Mouse (Mus musculus): ENCODE results near the gene Ppp4r3a. TPM values are rescaled to one million over a fixed set of nuclear protein-coding genes. Genes with fewer than 3 reads are reported as not detected.

Ppp4r3a gene
- polyA plus RNA-seq, 1 experiment, result 12.7 TPM

- no peaks in the 10 kb centered on the region for H3K36me3 ChIP-seq (ENCODE audit: control insufficient read depth, insufficient read depth)
- peaks cover 3% of the 10 kb centered on the region for H3K79me3 ChIP-seq (ENCODE audit: low read depth)
- peaks cover 42% of the 10 kb centered on the region for H3K79me2 ChIP-seq (ENCODE audit: control insufficient read depth, insufficient read depth)
- H3K27me3 ChIP-seq (ENCODE audit: control insufficient read depth, insufficient read depth, insufficient read length), result no peaks in the 10 kb centered on the region
- no peak overlapping the region for H3K4me3 ChIP-seq (ENCODE audit: insufficient read depth, poor library complexity, severe bottlenecking)
- no peak for TF ChIP-seq FOSL1 (IDR thresholded peaks at IDR 0.05; ENCODE audit: insufficient read depth, low read length, poor library complexity, severe bottlenecking)
- no peak for TF ChIP-seq CTCF (IDR thresholded peaks at IDR 0.05; ENCODE audit: control insufficient read depth, insufficient read depth, insufficient read length)
- TF ChIP-seq MYOG (IDR thresholded peaks at IDR 0.05; ENCODE audit: control insufficient read depth, extremely low read depth, insufficient read length), result no peak
- H3ac ChIP-seq (ENCODE audit: control insufficient read depth, insufficient read length, low read depth), result no peak overlapping the region
These were observed 60.4 kb downstream of the Ppp4r3a start for GRCm38 (mm10) chr12:101023143-101023542.

- H3K79me3 ChIP-seq (ENCODE audit: low read depth), result peaks cover 3% of the 10 kb centered on the region
- no peak for TF ChIP-seq CTCF (IDR thresholded peaks at IDR 0.05; ENCODE audit: control insufficient read depth, insufficient read depth, insufficient read length)
- no peak for TF ChIP-seq USF1 (IDR thresholded peaks at IDR 0.05; ENCODE audit: low read depth)
- TF ChIP-seq FOSL1 (IDR thresholded peaks at IDR 0.05; ENCODE audit: insufficient read depth, low read length, poor library complexity, severe bottlenecking), result no peak
- TF ChIP-seq CEBPB (IDR thresholded peaks at IDR 0.05; ENCODE audit: low read depth), result no peak
- no peak for TF ChIP-seq MYOD1 (IDR thresholded peaks at IDR 0.05; ENCODE audit: control insufficient read depth, insufficient read length, low read depth)
- no peak for TF ChIP-seq MYOG (IDR thresholded peaks at IDR 0.05; ENCODE audit: control insufficient read depth, extremely low read depth, insufficient read length)
- TF ChIP-seq MAX (IDR thresholded peaks at IDR 0.05), result no peak
These were observed 61.1 kb downstream of the Ppp4r3a start for GRCm38 (mm10) chr12:101022353-101022752.

GRCm38 (mm10) chr12:101021484-101022226, 61.8 kb downstream of the Ppp4r3a start:
- no peaks in the 10 kb centered on the region for H3K36me3 ChIP-seq (ENCODE audit: control insufficient read depth, insufficient read depth)
- no peak for TF ChIP-seq MYOG (IDR thresholded peaks at IDR 0.05; ENCODE audit: control insufficient read depth, extremely low read depth, insufficient read length)
- no peak for TF ChIP-seq MYOD1 (IDR thresholded peaks at IDR 0.05; ENCODE audit: control insufficient read depth, insufficient read length, low read depth)
- no peak for TF ChIP-seq MAX (IDR thresholded peaks at IDR 0.05)
- TF ChIP-seq CTCF (IDR thresholded peaks at IDR 0.05; ENCODE audit: control insufficient read depth, insufficient read depth, insufficient read length), result no peak
- TF ChIP-seq CEBPB (IDR thresholded peaks at IDR 0.05; ENCODE audit: low read depth), result no peak
- no peak for TF ChIP-seq USF1 (IDR thresholded peaks at IDR 0.05; ENCODE audit: low read depth)
- no peak for TF ChIP-seq FOSL1 (IDR thresholded peaks at IDR 0.05; ENCODE audit: insufficient read depth, low read length, poor library complexity, severe bottlenecking)
- no peak overlapping the region for H3K4me3 ChIP-seq (ENCODE audit: insufficient read depth, poor library complexity, severe bottlenecking)

More at GRCm38 (mm10) chr12:101022353-101022752, 61.1 kb downstream of the Ppp4r3a start:
- Histone ChIP-seq H3ac (ENCODE audit: control insufficient read depth, insufficient read length, low read depth) (no peak overlapping the region), H3K27me3 (ENCODE audit: control insufficient read depth, insufficient read depth, insufficient read length) (no peaks in the 10 kb centered on the region), H3K79me2 (ENCODE audit: control insufficient read depth, insufficient read depth) (peaks cover 38% of the 10 kb centered on the region), H3K36me3 (ENCODE audit: control insufficient read depth, insufficient read depth) (no peaks in the 10 kb centered on the region), H3K4me3 (ENCODE audit: insufficient read depth, poor library complexity, severe bottlenecking) (no peak overlapping the region)

GRCm38 (mm10) chr12:101020210-101021015, 63.1 kb downstream of the Ppp4r3a start:
- Histone ChIP-seq H3K27me3 (ENCODE audit: control insufficient read depth, insufficient read depth, insufficient read length) (no peaks in the 10 kb centered on the region), H3K79me2 (ENCODE audit: control insufficient read depth, insufficient read depth) (peaks cover 34% of the 10 kb centered on the region), H3K4me3 (ENCODE audit: insufficient read depth, poor library complexity, severe bottlenecking) (no peak overlapping the region), H3ac (ENCODE audit: control insufficient read depth, insufficient read length, low read depth) (no peak overlapping the region), H3K36me3 (ENCODE audit: control insufficient read depth, insufficient read depth) (no peaks in the 10 kb centered on the region), H3K79me3 (ENCODE audit: low read depth) (peaks cover 6% of the 10 kb centered on the region)
- no peak for TF ChIP-seq USF1 (IDR thresholded peaks at IDR 0.05; ENCODE audit: low read depth)
- no peak for TF ChIP-seq CTCF (IDR thresholded peaks at IDR 0.05; ENCODE audit: control insufficient read depth, insufficient read depth, insufficient read length)
- TF ChIP-seq FOSL1 (IDR thresholded peaks at IDR 0.05; ENCODE audit: insufficient read depth, low read length, poor library complexity, severe bottlenecking), result no peak
- no peak for TF ChIP-seq MYOG (IDR thresholded peaks at IDR 0.05; ENCODE audit: control insufficient read depth, extremely low read depth, insufficient read length)

More at GRCm38 (mm10) chr12:101021484-101022226, 61.8 kb downstream of the Ppp4r3a start:
- no peaks in the 10 kb centered on the region for H3K27me3 ChIP-seq (ENCODE audit: control insufficient read depth, insufficient read depth, insufficient read length)
- H3ac ChIP-seq (ENCODE audit: control insufficient read depth, insufficient read length, low read depth), result no peak overlapping the region
- H3K79me2 ChIP-seq (ENCODE audit: control insufficient read depth, insufficient read depth), result peaks cover 38% of the 10 kb centered on the region
- peaks cover 3% of the 10 kb centered on the region for H3K79me3 ChIP-seq (ENCODE audit: low read depth)

GRCm38 (mm10) chr12:101019443-101019842, 64.1 kb downstream of the Ppp4r3a start:
- Histone ChIP-seq H3K79me3 (ENCODE audit: low read depth) (peaks cover 6% of the 10 kb centered on the region), H3ac (ENCODE audit: control insufficient read depth, insufficient read length, low read depth) (no peak overlapping the region), H3K36me3 (ENCODE audit: control insufficient read depth, insufficient read depth) (no peaks in the 10 kb centered on the region), H3K4me3 (ENCODE audit: insufficient read depth, poor library complexity, severe bottlenecking) (no peak overlapping the region), H3K79me2 (ENCODE audit: control insufficient read depth, insufficient read depth) (peaks cover 28% of the 10 kb centered on the region), H3K27me3 (ENCODE audit: control insufficient read depth, insufficient read depth, insufficient read length) (no peaks in the 10 kb centered on the region)
- TF ChIP-seq MYOD1 (IDR thresholded peaks at IDR 0.05; ENCODE audit: control insufficient read depth, insufficient read length, low read depth), result no peak
- TF ChIP-seq MYOG (IDR thresholded peaks at IDR 0.05; ENCODE audit: control insufficient read depth, extremely low read depth, insufficient read length), result no peak
- no peak for TF ChIP-seq MAX (IDR thresholded peaks at IDR 0.05)
- TF ChIP-seq CTCF (IDR thresholded peaks at IDR 0.05; ENCODE audit: control insufficient read depth, insufficient read depth, insufficient read length), result no peak
- TF ChIP-seq CEBPB (IDR thresholded peaks at IDR 0.05; ENCODE audit: low read depth), result no peak
- TF ChIP-seq USF1 (IDR thresholded peaks at IDR 0.05; ENCODE audit: low read depth), result no peak
- TF ChIP-seq FOSL1 (IDR thresholded peaks at IDR 0.05; ENCODE audit: insufficient read depth, low read length, poor library complexity, severe bottlenecking), result no peak

All from C2C12 (cell line).